Mouse (Mus musculus) forebrain, embryonic 12.5 days (tissue): ENCODE results near the gene Gm21762. TPM values are rescaled to one million over a fixed set of nuclear protein-coding genes. Genes with fewer than 3 reads are reported as not detected.
"Not testable (repeated sequence)": the region's sequence is repeated elsewhere in the genome, so short reads cannot be mapped to it uniquely, and the experiment has no call there.

ENCODE experiments used
- ATAC-seq: fragments of 200-750 bp; cut with Nextera tagmentation; 2 replicates; pipeline ENCODE4 v1.8.0; 2017; ENCODE audit warnings: moderate TSS enrichment; ENCODE audit not compliant: low FRiP score
- H3K27ac ChIP-seq: fragments of 300-500 bp; sonication (generic); 2 replicates; pipeline ENCODE4 v1.5.1; 2016; ENCODE audit warnings: mild to moderate bottlenecking
- H3K27me3 ChIP-seq: fragments of 300-500 bp; sonication (generic); 2 replicates; pipeline ENCODE4 v1.6.1; 2016; ENCODE audit warnings: mild to moderate bottlenecking
- H3K36me3 ChIP-seq: fragments of 300-500 bp; sonication (generic); replicated peaks from 2 replicates; pipeline ENCODE4 v1.6.1; 2016; ENCODE audit warnings: mild to moderate bottlenecking
- H3K4me1 ChIP-seq: fragments of 300-500 bp; sonication (generic); 2 replicates; pipeline ENCODE4 v1.6.1; 2016
- H3K4me2 ChIP-seq: fragments of 300-500 bp; sonication (generic); 2 replicates; pipeline ENCODE4 v1.6.1; 2016; ENCODE audit warnings: mild to moderate bottlenecking, moderate library complexity
- H3K4me3 ChIP-seq: fragments of 300-500 bp; sonication (generic); replicated peaks from 2 replicates; pipeline ENCODE4 v1.5.1; 2016; ENCODE audit warnings: mild to moderate bottlenecking
- H3K9ac ChIP-seq: fragments of 300-500 bp; sonication (generic); 2 replicates; pipeline ENCODE4 v1.6.1; 2016; ENCODE audit warnings: mild to moderate bottlenecking
- H3K9me3 ChIP-seq: fragments of 300-500 bp; sonication (generic); 2 replicates; pipeline ENCODE4 v1.6.1; 2016
- WGBS: fragments of 180-500 bp; shearing (Covaris S2); methylation state at CpG from one replicate; pipeline ENCODE4 v1.1.7; 2016; 5-methylcytosine and 5-hydroxymethylcytosine counted together
- polyA plus RNA-seq: library from polyadenylated mRNA; unstranded; fragments of >200 nt; fragmentation: Nextera tagmentation; extraction: Ambion mirVana; gene quantifications from 2 replicates; pipeline ENCODE4 v1.2.1, GENCODE M21; 2016

Gm21762 gene
- polyA plus RNA-seq = not detected in 2 replicates

DNA sequence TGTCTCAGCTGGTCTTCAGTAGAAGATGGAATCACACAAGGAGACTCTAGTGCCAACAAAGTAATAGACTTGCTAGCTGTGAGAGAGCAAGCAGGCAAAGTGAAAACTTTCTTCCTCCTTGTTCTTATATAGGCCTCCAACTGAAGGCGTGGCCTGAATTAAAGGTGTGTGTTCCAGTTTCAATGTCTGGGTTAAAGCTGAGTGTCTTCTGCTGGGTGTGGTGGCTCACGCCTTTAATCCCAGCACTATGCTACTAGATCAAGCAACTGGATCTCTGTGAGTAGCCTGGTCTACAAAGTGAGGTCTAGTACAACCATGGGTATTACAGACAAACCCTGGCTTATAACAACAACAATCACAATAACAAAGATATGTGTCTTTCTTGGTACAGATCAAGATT is at the start of gene Gm21762:
Gene Gm21762 (minus strand): TSS at position 101 of the 400 bp plus-strand sequence.
- ATAC-seq, H3K27me3 ChIP-seq, H3K4me3 ChIP-seq, H3K4me2 ChIP-seq, H3K9ac ChIP-seq, H3K36me3 ChIP-seq, H3K4me1 ChIP-seq, H3K9me3 ChIP-seq, H3K27ac ChIP-seq: not testable (repeated sequence)
- WGBS = no CpG with 5 or more reads among the region's 2 CpGs

- not testable (repeated sequence) for H3K27ac ChIP-seq, H3K4me2 ChIP-seq, ATAC-seq, H3K9me3 ChIP-seq, H3K27me3 ChIP-seq, H3K4me3 ChIP-seq, H3K36me3 ChIP-seq, H3K9ac ChIP-seq, H3K4me1 ChIP-seq
- WGBS = 87% methylated on average over 2 of the region's 2 CpGs
Observed at GRCm38 (mm10) chr13:120262870-120263269, 47.1 kb upstream of the Gm21762 start, which contains the start of gene AF067061. Gene AF067061, plus strand, starts transcription at chr13:120263114.

GRCm38 (mm10) chr13:120259718-120260117 is 44.0 kb upstream of the Gm21762 start:
- ATAC-seq, H3K27ac ChIP-seq, H3K9me3 ChIP-seq, H3K4me2 ChIP-seq, H3K36me3 ChIP-seq, H3K4me1 ChIP-seq, H3K4me3 ChIP-seq, H3K27me3 ChIP-seq, H3K9ac ChIP-seq: not testable (repeated sequence)
- 68% methylated on average over 3 of the region's 3 CpGs for WGBS

DNA sequence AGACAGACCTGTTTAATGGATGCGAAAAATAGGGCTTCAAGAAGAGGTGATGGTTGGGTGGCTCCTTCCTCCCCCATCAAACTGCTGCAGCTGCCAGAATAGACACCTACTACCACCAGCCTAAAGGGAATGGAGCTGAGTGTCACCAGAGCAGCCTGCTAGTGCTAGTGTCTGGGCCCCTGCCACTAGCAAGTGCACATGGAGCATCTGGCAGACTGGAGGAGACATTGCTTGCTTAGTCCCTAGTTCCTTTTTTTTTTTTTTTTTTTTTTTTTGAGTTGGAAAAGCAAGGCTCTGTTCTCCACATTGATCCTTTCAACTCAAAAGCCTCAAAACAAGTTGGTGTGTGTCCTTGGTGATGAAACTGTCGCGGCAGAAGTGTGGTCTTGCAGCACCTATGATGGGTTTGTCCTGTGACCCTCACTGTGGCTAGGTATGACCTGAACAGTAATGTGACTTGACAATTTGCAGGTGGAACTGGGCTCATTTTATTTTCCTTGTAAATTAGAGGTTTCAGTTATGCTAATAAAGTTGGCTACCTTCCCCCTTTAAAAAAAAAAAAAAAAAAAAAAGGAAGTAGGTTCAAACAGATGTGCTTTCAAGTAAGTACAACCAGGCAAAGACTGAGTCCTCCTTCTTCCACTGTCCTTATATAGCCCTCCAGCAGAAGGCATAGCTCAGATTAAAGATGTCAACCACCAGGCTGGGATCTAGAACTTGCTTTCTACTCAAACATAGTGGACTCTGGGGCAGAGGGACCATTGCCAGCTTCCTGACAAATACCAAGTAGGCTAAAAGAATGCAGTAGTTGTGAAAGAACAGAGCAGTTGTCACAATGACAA is 43.3 kb upstream of the Gm21762 start:
- not testable (repeated sequence) for ATAC-seq, H3K4me1 ChIP-seq, H3K9ac ChIP-seq, H3K4me2 ChIP-seq, H3K4me3 ChIP-seq, H3K9me3 ChIP-seq, H3K27ac ChIP-seq, H3K27me3 ChIP-seq, H3K36me3 ChIP-seq
- WGBS = 92% methylated on average over 3 of the region's 3 CpGs

DNA sequence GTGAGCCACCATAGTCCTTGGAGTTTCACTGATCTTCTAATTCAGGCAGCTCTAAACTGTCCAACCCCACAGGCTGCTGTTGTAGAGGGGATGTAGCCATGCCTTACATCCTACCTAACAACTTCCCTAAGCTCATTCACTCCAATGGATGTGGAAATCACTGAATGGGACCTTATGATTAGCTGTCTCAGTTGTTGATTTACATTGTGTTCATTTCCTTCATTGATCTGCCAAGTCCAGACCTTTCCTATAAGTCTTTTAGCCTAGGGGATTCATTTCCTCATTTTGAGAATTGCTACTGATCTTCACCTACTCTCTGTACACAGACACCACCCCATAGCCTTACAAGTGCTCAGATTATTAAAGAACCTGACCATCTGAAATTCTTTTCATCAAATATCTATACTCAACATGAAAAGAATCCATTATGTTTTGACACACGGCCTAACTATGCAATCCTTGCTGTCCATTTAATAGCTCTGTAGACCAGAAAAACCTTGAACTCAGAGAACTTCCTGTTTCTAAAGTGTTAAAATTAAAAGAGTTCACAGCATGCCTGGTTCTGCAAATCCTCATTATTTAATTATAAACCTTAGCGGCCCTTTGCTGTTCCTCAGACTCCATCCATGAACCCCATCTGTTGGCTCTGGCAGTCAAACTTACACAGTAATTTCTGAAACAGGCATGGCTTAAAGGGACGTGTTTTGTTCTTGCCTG is 35.6 kb upstream of the Gm21762 start:
- H3K4me1 ChIP-seq, H3K27ac ChIP-seq, H3K4me3 ChIP-seq, H3K9ac ChIP-seq, ATAC-seq, H3K4me2 ChIP-seq, H3K36me3 ChIP-seq, H3K27me3 ChIP-seq, H3K9me3 ChIP-seq: not testable (repeated sequence)
- WGBS = 98% methylated on average over 2 of the region's 3 CpGs

DNA sequence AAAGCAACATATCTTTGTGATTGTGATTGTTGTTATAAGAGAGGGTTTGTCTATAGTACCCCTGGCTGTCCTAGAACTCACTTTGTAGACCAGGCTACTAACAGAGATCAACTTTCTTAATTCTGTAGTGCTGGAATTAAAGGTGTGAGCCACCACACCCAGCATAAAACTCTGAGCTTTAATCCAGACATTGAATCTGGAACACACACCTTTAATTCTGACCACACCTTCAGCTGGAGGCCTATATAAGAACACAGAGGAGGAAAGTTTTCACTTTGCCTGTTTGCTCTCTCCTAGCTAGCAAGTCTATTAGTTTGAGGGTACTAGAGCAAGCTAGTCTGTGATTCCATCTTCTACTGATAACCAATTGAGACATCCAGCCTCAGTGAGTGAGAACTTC is 23.1 kb upstream of the Gm21762 start, which contains the start of gene Gm21731:
Gene Gm21731 (plus strand): TSS at position 301 of the 400 bp plus-strand sequence.
- not testable (repeated sequence) for H3K27ac ChIP-seq, ATAC-seq, H3K36me3 ChIP-seq, H3K27me3 ChIP-seq, H3K4me1 ChIP-seq, H3K4me3 ChIP-seq, H3K4me2 ChIP-seq, H3K9me3 ChIP-seq, H3K9ac ChIP-seq

DNA sequence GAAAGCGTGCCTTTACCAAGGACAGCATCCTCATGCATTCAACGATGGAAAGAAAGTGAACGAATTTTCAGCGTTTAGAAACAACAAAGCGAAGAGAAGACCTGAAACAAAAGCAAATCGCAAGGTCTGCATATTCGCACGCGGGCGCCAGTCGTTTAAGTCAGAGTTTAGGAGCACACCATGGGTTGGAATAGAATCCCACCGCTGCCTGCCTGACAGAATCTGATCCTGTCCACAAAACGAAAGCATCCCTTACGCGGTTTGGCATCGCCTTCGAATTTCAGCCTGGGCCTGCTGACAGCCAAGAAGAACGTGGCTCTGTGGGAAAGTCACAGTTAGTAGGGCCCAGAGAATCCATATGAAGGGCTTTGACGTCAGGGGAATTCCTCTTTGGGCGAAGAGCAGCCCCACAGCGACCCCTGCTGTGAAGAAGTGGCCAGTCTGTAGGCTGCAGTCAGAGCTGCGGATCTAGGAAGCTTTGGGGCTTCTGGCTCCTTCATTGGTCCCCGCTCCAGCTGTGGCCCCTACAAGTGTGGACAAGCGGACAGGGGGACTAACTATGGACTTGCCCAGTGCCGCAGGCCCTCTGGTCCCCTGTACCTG is 16.8 kb upstream of the Gm21762 start:
- WGBS = 75% methylated on average over 13 of the region's 25 CpGs

GRCm38 (mm10) chr13:120231798-120232197 is 16.1 kb upstream of the Gm21762 start:
- 95% methylated on average over 17 of the region's 17 CpGs for WGBS

More for the DNA sequence above, 16.8 kb upstream of the Gm21762 start:
- H3K9me3 ChIP-seq, H3K4me1 ChIP-seq, H3K36me3 ChIP-seq, H3K9ac ChIP-seq, H3K27ac ChIP-seq, H3K27me3 ChIP-seq, H3K4me3 ChIP-seq, ATAC-seq, H3K4me2 ChIP-seq: not testable (repeated sequence)

DNA sequence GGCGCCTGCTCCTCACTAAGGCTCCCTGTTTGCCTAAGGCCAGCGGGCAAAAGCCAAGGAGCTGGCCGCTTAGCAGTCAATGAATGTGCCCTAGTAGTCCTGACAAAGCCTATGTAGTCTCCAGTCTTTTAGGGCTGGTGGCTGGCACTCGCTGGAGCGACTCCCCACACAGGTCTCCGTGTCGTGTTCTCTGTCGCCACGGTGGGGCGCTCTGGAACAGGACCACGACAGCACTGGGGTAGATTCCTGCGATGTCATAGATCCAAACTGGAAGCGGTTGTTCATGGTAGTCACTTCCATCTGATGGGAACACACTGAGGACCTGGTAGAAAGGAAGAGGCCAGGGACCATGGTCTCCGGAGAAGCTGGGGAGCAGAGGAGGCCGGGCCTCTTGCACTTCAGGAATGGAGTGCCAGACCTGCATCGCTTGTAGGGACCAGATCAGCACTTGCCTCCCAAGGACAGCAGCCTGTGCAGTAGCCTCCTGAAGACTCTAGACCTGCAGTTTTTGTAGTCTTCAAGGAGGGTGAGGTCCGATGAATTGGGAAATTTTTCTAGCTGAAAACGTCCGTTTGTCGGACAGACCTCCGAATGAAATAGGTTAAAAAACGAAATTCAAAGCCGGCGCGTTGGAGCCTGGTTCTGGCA is 7.4 kb upstream of the Gm21762 start:
- not testable (repeated sequence) for ATAC-seq, H3K27me3 ChIP-seq, H3K36me3 ChIP-seq

More at GRCm38 (mm10) chr13:120231798-120232197, 16.1 kb upstream of the Gm21762 start:
- H3K9ac ChIP-seq, H3K9me3 ChIP-seq, H3K4me2 ChIP-seq, H3K4me3 ChIP-seq, H3K27me3 ChIP-seq, H3K4me1 ChIP-seq, H3K36me3 ChIP-seq, ATAC-seq, H3K27ac ChIP-seq: not testable (repeated sequence)

GRCm38 (mm10) chr13:120220922-120221321 is 5.2 kb upstream of the Gm21762 start:
- WGBS = 84% methylated on average over 5 of the region's 5 CpGs
- ATAC-seq, H3K36me3 ChIP-seq, H3K9me3 ChIP-seq, H3K4me1 ChIP-seq, H3K27me3 ChIP-seq, H3K4me2 ChIP-seq, H3K27ac ChIP-seq, H3K9ac ChIP-seq, H3K4me3 ChIP-seq: not testable (repeated sequence)

More for the DNA sequence above, 7.4 kb upstream of the Gm21762 start:
- H3K4me2 ChIP-seq, H3K9ac ChIP-seq, H3K27ac ChIP-seq, H3K9me3 ChIP-seq, H3K4me1 ChIP-seq, H3K4me3 ChIP-seq: not testable (repeated sequence)
- whole genome bisulfite sequencing = 92% methylated on average over 16 of the region's 25 CpGs

DNA sequence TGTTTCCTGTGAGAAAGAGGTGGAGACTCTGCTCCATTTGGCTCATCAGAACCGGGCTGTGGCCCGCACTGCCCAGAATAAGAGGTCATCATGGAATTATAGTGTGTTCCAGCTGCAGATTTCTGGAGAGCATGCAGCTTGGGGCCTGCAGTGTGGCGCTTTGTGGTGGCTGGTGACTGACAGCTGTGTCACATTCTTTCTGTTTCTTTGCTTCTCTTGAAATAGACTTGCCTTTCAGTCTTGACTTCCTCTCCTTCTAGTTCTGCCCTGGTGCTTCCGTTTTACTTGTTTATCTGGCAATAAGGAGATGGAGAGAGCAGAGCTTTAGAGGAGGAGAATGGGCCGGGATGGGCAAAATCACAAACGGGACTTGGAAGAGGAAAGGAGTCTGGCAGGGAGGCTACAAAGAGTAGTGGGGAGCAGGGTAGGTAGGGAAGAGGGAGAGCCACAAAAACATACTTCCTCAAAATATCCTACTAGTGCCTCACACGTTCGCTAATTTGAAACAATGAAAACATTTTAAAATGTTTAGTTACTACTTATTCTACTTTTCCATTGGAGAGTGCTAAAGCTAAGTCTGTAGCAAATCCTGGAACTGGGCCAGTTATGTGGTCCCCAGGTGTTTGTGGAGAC is 19.4 kb downstream of the Gm21762 start:
- not testable (repeated sequence) for H3K27ac ChIP-seq, H3K27me3 ChIP-seq, H3K4me1 ChIP-seq, ATAC-seq, H3K4me2 ChIP-seq, H3K9ac ChIP-seq, H3K36me3 ChIP-seq, H3K4me3 ChIP-seq, H3K9me3 ChIP-seq
- 92% methylated on average over 7 of the region's 8 CpGs for WGBS

GRCm38 (mm10) chr13:120172133-120172532 is 43.6 kb downstream of the Gm21762 start, which contains the start of gene Gm21818:
Gene Gm21818, plus strand, starts transcription at chr13:120172433.
- WGBS = 68% methylated on average over 4 of the region's 4 CpGs
- not testable (repeated sequence) for H3K4me2 ChIP-seq, H3K9ac ChIP-seq, H3K4me3 ChIP-seq, H3K9me3 ChIP-seq, ATAC-seq, H3K27ac ChIP-seq, H3K36me3 ChIP-seq, H3K27me3 ChIP-seq, H3K4me1 ChIP-seq
